Mouse (Mus musculus) cerebellum, adult 2 months (tissue): Measurements from ENCODE around the gene Clcn2. TPM values are rescaled to one million over a fixed set of nuclear protein-coding genes. Genes with fewer than 3 reads are reported as not detected.
A peak's percentile ranks its signal among the peaks of the same experiment; 100 is the strongest.

ENCODE experiments used
- DNase-seq, 2 experiments: peaks; one replicate each; pipeline ENCODE4 v3.0.0; 2021
- H3K27ac ChIP-seq: fragments of 200-500 bp; 2 replicates; pipeline ENCODE4 v1.5.1; 2012; ENCODE audit warnings: low read length, control low read depth, inconsistent platforms; ENCODE audit not compliant: insufficient read depth
- H3K27me3 ChIP-seq: fragments of 200-500 bp; 2 replicates; pipeline ENCODE4 v1.6.1; 2012; ENCODE audit warnings: inconsistent platforms, mild to moderate bottlenecking, low read length, moderate library complexity; ENCODE audit not compliant: control insufficient read depth, insufficient read depth
- H3K4me1 ChIP-seq: fragments of 200-500 bp; 2 replicates; pipeline ENCODE4 v1.6.1; 2011; ENCODE audit warnings: low read length; ENCODE audit not compliant: control insufficient read depth, insufficient read depth
- H3K4me3 ChIP-seq: fragments of 200-500 bp; replicated peaks from 2 replicates; pipeline ENCODE3; 2011; ENCODE audit warnings: mild to moderate bottlenecking, low read depth, low read length, control low read depth; ENCODE audit not compliant: insufficient read depth
- CTCF ChIP-seq: fragments of 200-500 bp; IDR thresholded peaks from 2 replicates; pipeline ENCODE4 v1.5.1; 2011; ENCODE audit warnings: low read depth, mild to moderate bottlenecking, control low read depth, low read length, moderate library complexity, borderline replicate concordance; ENCODE audit not compliant: insufficient read depth
- POLR2A ChIP-seq: fragments of 200-500 bp; IDR thresholded peaks from 2 replicates; pipeline ENCODE4 v1.6.1; 2011; ENCODE audit warnings: low read length, control low read depth, borderline replicate concordance; ENCODE audit not compliant: insufficient read depth
- WGBS: fragments of 180-500 bp; shearing (Covaris S2); methylation state at CpG from one replicate; pipeline ENCODE4 v1.1.7; 2018; 5-methylcytosine and 5-hydroxymethylcytosine counted together
- polyA plus RNA-seq: library from polyadenylated mRNA; depleted of rRNA; stranded (reverse); fragments of >200 nt; gene quantifications from 2 replicates; pipeline ENCODE4 v1.2.3, GENCODE M21; 2012

Gene Clcn2
- polyA plus RNA-seq, 1 experiment, result 94.4 TPM

GRCm38 (mm10) chr16:20715976-20716840, 1.3 kb downstream of the Clcn2 start:
- TF ChIP-seq CTCF, result no peak
- TF ChIP-seq POLR2A, result peak; percentile 58
- Histone ChIP-seq H3K27me3 (no peaks in the 10 kb centered on the region), H3K4me3 (peak overlapping the region; percentile 85), H3K27ac (peak overlapping the region; percentile 65), H3K4me1 (peaks cover 17% of the 10 kb centered on the region)
- DNase-seq, result peak; percentile 79 to 85
- WGBS, result under 1% methylated on average over 68 of the region's 68 CpGs

- H3K4me3 ChIP-seq, result peak overlapping the region; percentile 85
- 1% methylated on average over 12 of the region's 12 CpGs for WGBS
- peak overlapping the region; percentile 59 for H3K27ac ChIP-seq
- H3K4me1 ChIP-seq, result peaks cover 17% of the 10 kb centered on the region
- DNase-seq, result peak in 1 of 2 experiments; percentile 39
- H3K27me3 ChIP-seq, result no peaks in the 10 kb centered on the region
- no peak for TF ChIP-seq CTCF
- TF ChIP-seq POLR2A, result no peak
These were observed 2.0 kb downstream of the Clcn2 start for GRCm38 (mm10) chr16:20715566-20715965.

DNA sequence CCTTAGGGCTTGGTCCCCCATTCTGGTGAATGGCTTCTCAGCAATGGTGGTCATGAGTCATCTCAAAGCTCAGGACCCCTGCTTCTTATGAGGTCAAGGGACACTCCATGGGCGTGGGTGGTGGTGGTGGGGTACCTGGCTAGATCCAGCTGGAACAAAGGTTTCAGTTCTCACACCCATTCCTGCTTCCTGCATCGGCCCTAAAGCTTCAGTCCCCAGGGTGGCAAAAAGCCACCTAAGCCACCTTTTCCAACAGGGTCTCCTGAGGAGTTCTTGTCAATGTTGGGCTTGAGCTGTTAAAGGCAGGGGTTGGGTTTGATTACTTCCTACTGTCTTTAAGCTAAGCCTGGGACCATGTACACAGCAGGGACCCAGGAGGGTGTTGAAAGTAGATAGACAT, 2.4 kb downstream of the Clcn2 start:
- H3K27me3 ChIP-seq, result no peaks in the 10 kb centered on the region
- WGBS, result 52% methylated on average over 2 of the region's 2 CpGs
- no peak for TF ChIP-seq CTCF
- no peak for TF ChIP-seq POLR2A
- H3K27ac ChIP-seq, result no peak overlapping the region; the same call in none of the 2 replicates
- peaks cover 17% of the 10 kb centered on the region for H3K4me1 ChIP-seq
- DNase-seq, result peak in 1 of 2 experiments; percentile 33
- H3K4me3 ChIP-seq, result peak overlapping the region; percentile 85

DNA sequence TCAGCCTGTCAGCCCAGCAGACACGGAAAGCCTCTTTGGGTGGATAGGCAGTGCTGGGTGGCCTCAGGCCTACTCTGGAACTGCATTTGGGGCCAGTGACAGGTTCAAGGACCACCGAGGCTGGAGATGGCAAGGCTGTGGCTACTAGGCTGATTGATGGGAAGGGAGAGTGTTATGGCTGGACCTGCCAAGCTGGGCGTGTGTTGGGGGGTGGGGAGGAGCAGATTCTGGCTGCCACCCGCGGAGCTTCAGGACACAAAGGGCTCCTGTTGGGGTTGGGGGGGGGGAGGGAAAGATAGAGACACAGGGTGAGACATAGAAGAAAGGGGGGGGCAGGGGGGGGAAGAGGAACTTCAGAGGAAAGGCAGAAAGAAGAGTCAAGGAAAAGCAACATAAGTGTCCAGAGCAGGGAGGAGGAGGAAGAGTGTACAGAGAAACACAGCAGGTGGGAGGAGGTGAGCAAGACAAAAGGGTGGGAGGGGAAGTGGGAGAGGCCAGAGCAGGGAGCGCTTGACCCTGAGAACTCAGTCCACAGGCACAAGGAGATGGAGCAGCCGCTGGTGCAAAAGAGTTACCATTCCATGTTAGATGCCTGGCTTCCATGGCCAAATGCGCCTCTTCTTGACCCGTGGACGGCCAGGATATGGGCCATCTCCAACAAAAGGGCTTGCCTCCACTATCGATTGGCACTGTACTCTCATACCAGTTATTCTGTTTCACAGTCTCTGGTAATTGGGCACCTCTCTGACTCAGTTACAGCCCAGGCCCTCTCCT, 3.1 kb downstream of the Clcn2 start:
- Histone ChIP-seq H3K27ac (no peak overlapping the region), H3K4me1 (peaks cover 17% of the 10 kb centered on the region), H3K27me3 (no peaks in the 10 kb centered on the region), H3K4me3 (peak overlapping the region; percentile 85)
- 30% methylated on average over 11 of the region's 11 CpGs for WGBS
- TF ChIP-seq POLR2A (no peak), CTCF (no peak)
- peak in 1 of 2 experiments; percentile 35 for DNase-seq

GRCm38 (mm10) chr16:20712889-20713288, 4.7 kb downstream of the Clcn2 start:
- peak in 1 of 2 experiments; percentile 22 for DNase-seq
- Histone ChIP-seq H3K27me3 (no peaks in the 10 kb centered on the region), H3K4me1 (peaks cover 17% of the 10 kb centered on the region), H3K27ac (no peak overlapping the region), H3K4me3 (no peak overlapping the region)
- TF ChIP-seq POLR2A (no peak), CTCF (no peak)
- WGBS, result 81% methylated on average over 7 of the region's 7 CpGs

- no peak overlapping the region for H3K27ac ChIP-seq
- no peak for TF ChIP-seq POLR2A
- TF ChIP-seq CTCF, result no peak
- DNase-seq, result no peak
- peaks cover 21% of the 10 kb centered on the region for H3K4me1 ChIP-seq
- H3K27me3 ChIP-seq, result no peaks in the 10 kb centered on the region
- no peak overlapping the region for H3K4me3 ChIP-seq
- 70% methylated on average over 9 of the region's 9 CpGs for WGBS
These were observed 5.4 kb downstream of the Clcn2 start for GRCm38 (mm10) chr16:20712190-20712589.

- DNase-seq, result no peak
- WGBS, result 64% methylated on average over 4 of the region's 4 CpGs
- Histone ChIP-seq H3K4me1 (peaks cover 23% of the 10 kb centered on the region), H3K27ac (no peak overlapping the region), H3K27me3 (no peaks in the 10 kb centered on the region), H3K4me3 (no peak overlapping the region)
- TF ChIP-seq CTCF, result peak; percentile 38; the same call in 1 of the 2 replicates
- no peak for TF ChIP-seq POLR2A
These were observed 6.7 kb downstream of the Clcn2 start for GRCm38 (mm10) chr16:20710810-20711209.

- no peaks in the 10 kb centered on the region for H3K27me3 ChIP-seq
- TF ChIP-seq CTCF (no peak), POLR2A (no peak)
- 94% methylated on average over 11 of the region's 11 CpGs for WGBS
- H3K4me1 ChIP-seq, result peaks cover 27% of the 10 kb centered on the region
- no peak overlapping the region for H3K27ac ChIP-seq
- no peak overlapping the region for H3K4me3 ChIP-seq
- no peak for DNase-seq
These were observed 7.2 kb downstream of the Clcn2 start for GRCm38 (mm10) chr16:20710370-20710769.
